Mouse (Mus musculus): ENCODE results near the gene Thyn1.

Thyn1 gene

GRCm38 (mm10) chr9:26999461-27000395 is at the start of gene Thyn1, which contains the start of gene Acad8:
Gene Thyn1, plus strand, starts transcription at chr9:26999710.
Gene Acad8, minus strand, starts transcription at chr9:26999566.
- in situ Hi-C loops (cut with MboI, MseI), result no loop called here

GRCm38 (mm10) chr9:26977754-26978153 is 21.8 kb upstream of the Thyn1 start:
- in situ Hi-C loops (cut with MboI, MseI), result no loop called here

GRCm38 (mm10) chr9:26978776-26979175 is 20.7 kb upstream of the Thyn1 start:
- in situ Hi-C loops (cut with MboI, MseI), result no loop called here

GRCm38 (mm10) chr9:26985090-26985613 is 14.4 kb upstream of the Thyn1 start:
- in situ Hi-C loops (cut with MboI, MseI), result no loop called here

- in situ Hi-C loops (cut with MboI, MseI), result no loop called here
Measured at GRCm38 (mm10) chr9:26985668-26986277, 13.7 kb upstream of the Thyn1 start.

GRCm38 (mm10) chr9:26990181-26990580 is 9.3 kb upstream of the Thyn1 start:
- in situ Hi-C loops (cut with MboI, MseI), result no loop called here

- in situ Hi-C loops (cut with MboI, MseI), result no loop called here
Measured at GRCm38 (mm10) chr9:26993118-26993517, 6.4 kb upstream of the Thyn1 start.

- in situ Hi-C loops (cut with MboI, MseI), result no loop called here
Measured at GRCm38 (mm10) chr9:26993900-26994299, 5.6 kb upstream of the Thyn1 start.

GRCm38 (mm10) chr9:26997062-26997461 is 2.4 kb upstream of the Thyn1 start:
- in situ Hi-C loops (cut with MboI, MseI), result no loop called here

- in situ Hi-C loops (cut with MboI, MseI), result no loop called here
Measured at GRCm38 (mm10) chr9:26997501-26997900, 2.0 kb upstream of the Thyn1 start.

- in situ Hi-C loops (cut with MboI, MseI), result no loop called here
Measured at GRCm38 (mm10) chr9:26998669-26999460, 645 bp upstream of the Thyn1 start.

GRCm38 (mm10) chr9:27005231-27005630 is 5.7 kb downstream of the Thyn1 start:
- in situ Hi-C loops (cut with MboI, MseI), result no loop called here

GRCm38 (mm10) chr9:27005933-27006332 is 6.4 kb downstream of the Thyn1 start:
- in situ Hi-C loops (cut with MboI, MseI), result no loop called here

- in situ Hi-C loops (cut with MboI, MseI), result no loop called here
Measured at GRCm38 (mm10) chr9:27006866-27007265, 7.4 kb downstream of the Thyn1 start.

- in situ Hi-C loops (cut with MboI, MseI), result no loop called here
Measured at GRCm38 (mm10) chr9:27009231-27009630, 9.7 kb downstream of the Thyn1 start.

GRCm38 (mm10) chr9:27011572-27011971 is 12.1 kb downstream of the Thyn1 start:
- in situ Hi-C loops (cut with MboI, MseI), result no loop called here

GRCm38 (mm10) chr9:27018961-27019360 is 19.5 kb downstream of the Thyn1 start:
- in situ Hi-C loops (cut with MboI, MseI), result no loop called here

GRCm38 (mm10) chr9:27023681-27024080 is 24.2 kb downstream of the Thyn1 start:
- in situ Hi-C loops (cut with MboI, MseI), result no loop called here

GRCm38 (mm10) chr9:27026708-27027107 is 27.2 kb downstream of the Thyn1 start:
- in situ Hi-C loops (cut with MboI, MseI), result loop anchor here (25.0 kb wide), 1 partner anchor 1739 kb away; no protein-coding TSS in a partner anchor

GRCm38 (mm10) chr9:27029022-27029827 is 29.7 kb downstream of the Thyn1 start:
- in situ Hi-C loops (cut with MboI, MseI), result loop anchor here (25.0 kb wide), 1 partner anchor 1742 kb away; no protein-coding TSS in a partner anchor

All from regulatory T cell (primary cell).